Mouse (Mus musculus) left cerebral cortex, postnatal 14 days (tissue): ENCODE data around the gene Trip6. TPM values are rescaled to one million over a fixed set of nuclear protein-coding genes. Genes with fewer than 3 reads are reported as not detected.

Experiments used
- DNase-seq, 2 experiments: peaks; one replicate each; pipeline ENCODE4 v3.0.0; 2021 to 2022; ENCODE audit warnings: low spot score in 2 of 2, mixed read lengths in 1 of 2
- intact Hi-C: fragments of 180-260 bp; cut with DNase I; formaldehyde crosslinking; loops from one replicate; pipeline ENCODE4 v1.15.1; 2025
- total RNA-seq, 2 experiments: library from RNA; stranded (reverse); gene quantifications; 2 replicates each; pipeline ENCODE4 v1.2.3; 2021

The Trip6 gene
- total RNA-seq, 2 experiments from 2014 or later, result 3.5 to 3.9 TPM

DNA sequence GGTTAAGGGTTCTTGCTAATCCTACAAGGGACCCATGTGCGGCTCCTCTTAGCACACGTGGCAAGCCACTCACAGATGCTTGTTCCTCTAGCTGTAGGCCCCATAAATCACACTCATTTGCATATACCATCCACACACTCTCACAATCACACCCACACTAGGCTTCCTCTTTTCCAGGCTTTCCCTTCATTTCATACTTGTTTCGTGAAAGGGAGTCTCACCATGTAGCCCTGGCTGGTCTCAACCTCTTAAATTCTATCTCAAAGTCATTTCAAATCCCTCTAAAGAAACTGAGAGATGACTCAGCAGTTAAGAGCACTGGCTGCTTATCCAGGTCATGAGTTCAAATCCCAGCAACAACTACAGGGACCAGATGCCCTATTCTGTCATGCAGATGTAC lies 8.4 kb downstream of the Trip6 start:
- intact Hi-C loops, result no loop called here
- no peak for DNase-seq

DNA sequence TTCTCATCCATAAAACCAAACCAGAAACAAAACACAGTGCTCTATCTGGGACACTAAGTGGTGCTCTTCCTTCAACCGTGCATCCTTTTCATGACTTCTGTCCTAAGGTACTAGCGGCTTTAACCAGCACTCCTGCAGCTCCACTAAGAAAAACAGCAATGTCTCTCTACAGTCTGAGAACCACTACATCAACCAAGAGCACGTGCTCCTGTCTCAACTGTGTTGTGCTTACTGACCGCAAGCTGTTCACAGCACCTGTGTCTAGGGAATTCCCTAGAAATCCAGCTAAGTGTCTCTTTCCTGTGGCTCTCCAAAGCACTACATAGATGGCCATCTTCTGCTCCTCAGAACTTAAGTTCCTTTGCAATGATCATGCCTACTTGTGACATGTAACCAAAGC lies 9.4 kb downstream of the Trip6 start:
- DNase-seq, result no peak
- intact Hi-C loops, result no loop called here

DNA sequence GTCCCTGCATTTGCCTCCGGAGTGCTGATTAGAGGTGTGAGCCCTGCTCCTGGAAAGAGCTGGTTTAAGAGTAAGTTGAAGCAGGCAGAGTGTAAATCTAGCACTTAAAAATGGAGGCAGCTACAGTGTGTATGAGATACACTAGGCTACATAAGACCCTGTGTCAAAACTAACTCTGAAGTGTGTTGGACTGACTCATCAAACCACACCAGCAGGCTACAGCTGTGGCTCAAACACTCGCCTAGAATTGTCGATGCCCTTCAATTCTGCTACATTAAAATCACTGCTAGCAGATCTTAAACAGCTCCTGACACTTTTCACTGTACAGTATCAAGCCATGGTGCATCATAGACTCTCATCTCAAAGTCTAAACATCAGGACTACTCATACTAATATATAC lies 10.0 kb downstream of the Trip6 start:
- no peak for DNase-seq
- intact Hi-C loops, result no loop called here

DNA sequence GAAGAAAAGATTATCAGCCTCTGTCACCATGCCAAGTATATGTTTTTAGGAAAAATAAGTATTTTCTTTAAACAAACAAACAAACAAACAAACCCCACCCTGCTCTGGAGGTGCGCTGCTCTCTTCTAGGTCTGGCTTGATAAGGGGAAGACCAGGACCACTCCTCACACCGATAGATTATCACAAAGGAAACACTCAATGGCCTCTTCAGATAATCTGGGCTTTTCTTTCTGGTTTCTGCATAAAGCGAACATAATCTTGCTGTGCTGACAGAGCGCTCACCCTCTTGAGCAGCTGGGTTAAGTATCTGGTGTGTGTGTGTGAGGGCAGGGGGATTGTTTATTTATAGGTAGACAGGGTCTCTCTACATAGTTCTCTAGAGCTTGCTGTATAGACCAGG lies 10.6 kb downstream of the Trip6 start:
- DNase-seq, result no peak
- intact Hi-C loops, result no loop called here

DNA sequence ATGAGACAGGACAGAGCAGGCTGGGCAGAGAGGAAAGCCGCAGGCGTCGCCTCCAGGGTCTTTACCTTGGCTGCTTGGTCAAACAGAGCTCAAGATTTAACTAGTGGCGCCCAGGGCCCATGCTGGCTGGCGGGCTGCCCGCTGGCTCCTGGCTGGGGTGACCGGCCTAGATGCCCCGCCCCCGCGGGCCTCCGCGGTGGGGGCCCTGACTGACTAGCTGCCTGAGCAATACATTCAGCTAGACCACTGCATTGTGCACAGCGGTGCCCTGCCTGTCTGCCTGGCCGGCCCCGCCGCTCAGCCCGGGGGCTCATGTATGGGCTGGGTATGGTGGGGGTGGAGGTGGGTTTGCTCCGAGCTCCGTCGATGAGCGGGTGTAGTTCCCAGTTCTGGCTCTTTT lies 13.0 kb downstream of the Trip6 start:
- intact Hi-C loops, result no loop called here
- no peak for DNase-seq

DNA sequence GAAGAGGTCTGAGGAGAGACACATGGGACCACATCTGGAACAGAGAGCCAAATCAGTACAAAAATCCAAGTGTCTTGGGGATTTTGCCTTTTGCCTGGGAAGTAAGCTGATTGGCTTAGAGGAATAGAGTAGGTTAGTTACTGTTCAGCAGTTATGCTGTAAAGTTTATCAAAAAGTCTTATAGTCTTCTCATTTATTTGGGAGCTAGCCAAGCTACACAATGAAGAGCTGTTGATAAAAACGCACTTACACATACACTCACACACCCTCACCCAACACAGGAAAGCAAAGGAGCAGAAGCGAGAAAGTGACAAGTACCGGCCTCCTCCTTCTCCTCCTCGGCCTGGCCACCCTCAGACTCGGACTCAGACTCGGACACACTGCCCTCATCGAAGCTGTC lies 15.0 kb downstream of the Trip6 start:
- intact Hi-C loops, result no loop called here
- DNase-seq, result no peak

DNA sequence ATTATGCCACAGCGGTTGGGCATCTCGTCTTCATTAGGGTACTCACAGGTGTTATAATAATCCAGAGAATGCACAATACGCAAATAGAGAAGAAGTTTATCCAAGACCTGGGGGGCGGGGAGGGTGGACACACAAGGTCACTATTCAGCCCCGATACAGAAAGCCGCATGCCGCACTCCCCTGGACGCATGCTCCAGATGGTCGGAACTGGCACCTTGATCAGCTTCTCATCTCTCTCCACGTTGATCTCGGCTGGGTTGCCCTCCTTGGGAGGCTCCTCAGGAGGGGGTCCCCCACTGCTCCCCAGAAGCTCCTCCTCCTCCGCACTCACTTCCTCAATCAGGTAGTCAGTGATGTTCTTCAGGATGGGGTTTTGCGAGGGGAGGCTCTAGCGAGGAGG lies 17.1 kb downstream of the Trip6 start:
- DNase-seq, result no peak
- intact Hi-C loops, result no loop called here

DNA sequence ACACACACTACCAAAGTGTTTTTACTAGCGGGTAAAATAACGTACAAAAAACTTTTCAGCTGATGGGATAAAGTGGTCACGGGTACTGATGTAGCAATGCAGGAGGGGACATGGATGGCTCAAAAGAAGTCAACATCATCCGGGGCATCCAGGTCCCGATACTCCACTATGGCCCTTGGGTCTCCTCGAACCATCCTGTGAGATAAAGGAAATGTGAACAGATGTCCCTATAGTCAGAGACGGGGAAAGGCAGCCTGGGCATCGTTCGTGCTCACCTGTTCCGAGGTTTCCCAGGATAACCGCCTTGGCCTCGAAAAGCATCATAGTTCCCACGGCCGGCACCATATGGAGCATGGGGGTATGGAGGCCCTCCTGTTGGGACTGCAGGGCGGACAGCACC lies 18.5 kb downstream of the Trip6 start:
- DNase-seq, result no peak
- intact Hi-C loops, result loop anchor here (1.0 kb wide), 1 partner anchor 12 kb away; the partner anchor contains the start of gene Srrt

DNA sequence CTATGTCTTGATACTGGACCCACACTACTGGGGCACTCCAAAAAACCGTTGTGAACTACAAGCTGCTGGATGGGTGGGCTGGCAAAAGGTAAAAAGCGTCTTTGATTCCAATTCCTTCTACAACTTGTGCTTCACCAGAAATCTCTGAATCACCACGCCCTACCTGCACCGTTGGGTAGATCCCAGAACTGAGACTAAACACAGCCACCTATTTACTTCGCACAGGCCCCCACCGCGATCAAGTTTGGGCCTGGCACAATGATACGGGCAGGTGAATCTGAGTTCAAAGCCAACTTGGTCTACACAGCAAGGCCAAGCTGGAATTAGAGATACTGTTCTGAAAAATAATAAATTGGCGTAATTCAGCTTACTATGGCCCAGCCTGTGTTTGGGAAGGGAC lies 18.9 kb downstream of the Trip6 start:
- DNase-seq, result no peak
- intact Hi-C loops, result loop anchor here (1.0 kb wide), 1 partner anchor 12 kb away; the partner anchor contains the start of gene Srrt

DNA sequence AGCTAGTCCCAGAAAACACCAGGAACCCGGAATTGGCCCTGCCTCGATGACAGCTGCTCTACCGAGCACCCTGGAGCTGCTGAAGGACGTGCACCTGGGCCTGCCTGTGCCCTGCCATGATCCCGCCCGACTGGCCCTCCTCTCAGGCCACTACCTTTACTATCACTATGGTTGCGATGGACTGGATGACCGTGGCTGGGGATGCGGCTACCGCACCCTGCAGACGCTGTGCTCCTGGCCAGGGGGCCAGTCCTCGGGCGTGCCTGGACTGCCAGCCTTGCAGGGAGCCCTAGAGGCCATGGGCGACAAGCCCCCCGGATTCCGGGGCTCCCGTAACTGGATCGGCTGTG lies 19.5 kb downstream of the Trip6 start:
- intact Hi-C loops, result loop anchor here (1.0 kb wide), 1 partner anchor 13 kb away; the partner anchor contains the start of gene Srrt
- DNase-seq, result no peak

DNA sequence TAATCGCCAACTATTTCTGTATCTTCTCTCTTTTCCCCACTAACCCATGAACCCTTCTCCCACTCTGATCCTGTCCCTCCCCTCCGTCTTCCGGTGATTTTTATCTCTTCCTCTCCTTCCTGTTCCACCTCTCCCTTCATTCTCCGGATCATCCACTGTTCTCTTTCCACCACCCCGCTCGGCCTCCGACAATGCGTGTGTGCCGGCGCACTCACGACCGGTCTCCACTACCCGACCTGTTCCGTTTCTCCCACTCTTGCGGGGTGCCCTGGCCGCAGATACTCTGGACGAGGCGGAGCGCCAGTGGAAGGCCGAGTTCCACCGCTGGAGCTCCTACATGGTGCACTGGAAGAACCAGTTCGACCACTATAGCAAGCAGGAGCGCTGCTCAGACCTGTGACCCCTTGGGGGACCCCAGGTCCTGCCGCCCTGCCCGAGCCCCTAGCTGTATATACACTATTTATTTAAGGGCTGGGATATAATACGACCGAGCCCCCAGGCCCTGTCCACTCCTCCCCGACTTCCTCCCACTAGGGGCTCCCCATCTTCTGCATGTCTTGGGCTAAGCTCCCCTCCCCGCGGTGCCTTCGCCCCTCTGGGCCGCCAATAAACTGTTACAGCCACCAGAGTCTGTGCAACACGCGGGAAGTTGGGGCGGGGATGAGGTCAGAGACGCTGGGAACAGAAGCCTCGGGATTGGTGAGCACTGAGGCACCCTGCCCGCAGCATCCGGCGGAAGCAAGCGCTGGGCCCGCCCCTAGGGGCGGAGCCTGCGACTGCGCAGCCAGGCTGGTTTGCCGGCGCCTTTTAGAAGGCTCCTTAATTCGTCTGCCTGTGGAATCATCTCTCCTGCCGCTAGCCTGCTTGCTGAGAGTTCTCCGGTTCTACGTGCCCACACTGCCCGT lies 20.1 kb downstream of the Trip6 start, which contains the start of gene Ufsp1:
Gene Ufsp1, plus strand, starts transcription at position 791 of the 905 bp plus-strand sequence.
- intact Hi-C loops, result no loop called here
- DNase-seq, result peak; percentile 97 to 98

DNA sequence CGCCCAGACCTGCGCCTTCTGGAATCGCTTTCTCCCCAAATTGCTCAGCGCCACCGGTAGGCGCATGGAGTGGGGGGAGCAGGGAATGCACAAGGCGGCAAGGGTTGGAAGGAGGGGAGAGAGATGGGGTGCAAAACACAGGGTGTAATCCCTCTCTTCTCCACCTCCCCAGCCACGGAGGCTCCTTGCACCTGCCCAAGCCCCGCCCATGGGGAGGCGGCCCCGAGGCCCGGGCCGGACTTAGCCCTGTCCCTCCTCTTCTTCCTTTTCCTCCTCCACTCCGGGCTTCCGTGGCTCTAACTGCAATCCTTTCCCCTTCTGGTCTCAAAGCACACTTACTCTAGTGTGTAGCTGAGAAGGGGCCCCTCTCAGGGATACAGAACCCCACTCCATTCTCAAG lies 20.9 kb downstream of the Trip6 start:
- DNase-seq, result peak; percentile 62 to 71
- intact Hi-C loops, result no loop called here

DNA sequence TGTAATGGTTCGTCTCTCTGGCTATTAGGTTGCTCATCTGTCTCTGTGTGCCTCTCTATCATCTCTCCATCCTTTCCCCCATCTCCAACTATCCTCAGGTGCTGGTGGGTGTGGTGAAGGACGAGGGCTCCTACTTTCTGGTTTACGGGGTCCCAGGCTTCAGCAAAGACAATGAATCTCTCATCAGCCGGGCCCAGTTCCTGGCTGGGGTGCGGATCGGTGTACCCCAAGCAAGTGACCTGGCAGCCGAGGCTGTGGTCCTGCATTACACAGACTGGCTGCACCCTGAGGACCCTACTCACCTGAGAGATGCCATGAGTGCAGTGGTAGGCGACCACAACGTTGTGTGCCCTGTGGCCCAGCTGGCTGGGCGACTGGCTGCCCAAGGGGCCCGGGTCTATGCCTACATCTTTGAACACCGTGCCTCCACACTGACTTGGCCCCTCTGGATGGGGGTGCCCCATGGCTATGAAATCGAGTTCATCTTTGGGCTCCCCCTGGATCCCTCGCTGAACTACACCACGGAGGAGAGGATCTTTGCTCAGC lies 22.8 kb downstream of the Trip6 start:
- DNase-seq, result no peak
- intact Hi-C loops, result no loop called here

DNA sequence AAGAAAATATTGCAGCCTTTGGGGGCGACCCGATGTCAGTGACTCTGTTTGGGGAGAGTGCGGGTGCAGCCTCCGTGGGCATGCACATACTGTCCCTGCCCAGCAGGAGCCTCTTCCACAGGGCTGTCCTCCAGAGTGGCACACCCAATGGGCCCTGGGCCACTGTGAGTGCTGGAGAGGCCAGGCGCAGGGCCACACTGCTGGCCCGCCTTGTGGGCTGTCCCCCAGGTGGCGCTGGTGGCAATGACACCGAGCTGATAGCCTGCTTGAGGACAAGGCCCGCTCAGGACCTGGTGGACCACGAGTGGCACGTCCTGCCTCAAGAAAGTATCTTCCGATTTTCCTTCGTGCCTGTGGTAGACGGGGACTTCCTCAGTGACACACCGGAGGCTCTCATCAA lies 23.5 kb downstream of the Trip6 start:
- no peak for DNase-seq
- intact Hi-C loops, result no loop called here

DNA sequence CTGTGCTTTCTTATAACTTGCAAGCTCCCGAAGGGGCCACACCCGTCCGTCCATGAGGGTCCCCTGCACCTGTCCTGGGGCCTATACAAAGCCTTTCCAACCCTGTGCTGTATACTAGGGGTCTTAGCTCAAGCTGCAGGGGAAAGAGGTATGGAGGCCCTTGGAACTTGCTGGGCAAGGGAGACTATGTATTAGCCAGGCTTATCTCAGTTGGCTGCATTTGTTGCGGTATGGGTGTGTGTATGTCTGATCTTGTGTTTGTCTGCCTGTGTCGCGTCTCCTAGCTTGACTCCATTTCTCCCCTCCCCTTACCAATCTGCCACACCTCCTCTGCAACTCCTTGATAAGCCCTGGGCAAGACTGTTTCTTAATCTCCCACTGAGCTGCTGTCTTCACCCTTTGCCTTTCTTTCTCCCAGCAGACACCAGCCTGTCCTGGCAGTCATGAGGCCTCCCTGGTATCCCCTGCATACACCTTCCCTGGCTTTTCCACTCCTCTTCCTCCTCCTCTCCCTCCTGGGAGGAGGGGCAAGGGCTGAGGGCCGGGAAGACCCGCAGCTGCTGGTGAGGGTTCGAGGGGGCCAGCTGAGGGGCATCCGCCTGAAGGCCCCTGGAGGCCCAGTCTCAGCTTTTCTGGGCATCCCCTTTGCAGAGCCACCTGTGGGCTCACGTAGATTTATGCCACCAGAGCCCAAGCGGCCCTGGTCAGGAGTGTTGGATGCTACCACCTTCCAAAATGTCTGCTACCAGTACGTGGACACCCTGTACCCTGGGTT lies 24.4 kb downstream of the Trip6 start:
- intact Hi-C loops, result loop anchor here (5.0 kb wide), 1 partner anchor 257 kb away; no protein-coding TSS in a partner anchor
- DNase-seq, result no peak

DNA sequence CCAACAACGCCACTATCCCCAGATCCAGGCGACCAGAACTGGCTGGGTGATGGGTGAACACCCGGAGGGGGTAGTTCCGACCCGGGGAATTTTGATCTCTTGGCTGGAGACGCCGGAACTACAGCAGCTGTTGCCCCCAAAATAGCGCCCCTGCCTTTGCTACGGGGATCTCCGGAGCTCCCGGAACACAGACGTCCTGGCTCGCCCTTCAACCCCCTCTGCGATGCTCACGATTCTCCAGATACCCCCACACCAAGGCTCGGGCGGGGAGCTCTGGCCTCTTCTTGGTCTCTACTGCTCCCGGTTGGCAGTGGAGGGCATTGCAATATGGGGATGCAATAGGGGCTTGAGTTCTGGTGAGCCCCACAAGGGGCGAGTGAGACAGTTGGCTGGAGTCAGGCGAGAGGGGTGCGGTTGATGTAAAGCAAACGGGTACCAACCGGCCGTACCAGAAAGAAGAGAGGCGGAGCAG lies 25.2 kb downstream of the Trip6 start:
- intact Hi-C loops, result loop anchor here (5.0 kb wide), 1 partner anchor 257 kb away; no protein-coding TSS in a partner anchor
- peak; percentile 63 to 79 for DNase-seq

DNA sequence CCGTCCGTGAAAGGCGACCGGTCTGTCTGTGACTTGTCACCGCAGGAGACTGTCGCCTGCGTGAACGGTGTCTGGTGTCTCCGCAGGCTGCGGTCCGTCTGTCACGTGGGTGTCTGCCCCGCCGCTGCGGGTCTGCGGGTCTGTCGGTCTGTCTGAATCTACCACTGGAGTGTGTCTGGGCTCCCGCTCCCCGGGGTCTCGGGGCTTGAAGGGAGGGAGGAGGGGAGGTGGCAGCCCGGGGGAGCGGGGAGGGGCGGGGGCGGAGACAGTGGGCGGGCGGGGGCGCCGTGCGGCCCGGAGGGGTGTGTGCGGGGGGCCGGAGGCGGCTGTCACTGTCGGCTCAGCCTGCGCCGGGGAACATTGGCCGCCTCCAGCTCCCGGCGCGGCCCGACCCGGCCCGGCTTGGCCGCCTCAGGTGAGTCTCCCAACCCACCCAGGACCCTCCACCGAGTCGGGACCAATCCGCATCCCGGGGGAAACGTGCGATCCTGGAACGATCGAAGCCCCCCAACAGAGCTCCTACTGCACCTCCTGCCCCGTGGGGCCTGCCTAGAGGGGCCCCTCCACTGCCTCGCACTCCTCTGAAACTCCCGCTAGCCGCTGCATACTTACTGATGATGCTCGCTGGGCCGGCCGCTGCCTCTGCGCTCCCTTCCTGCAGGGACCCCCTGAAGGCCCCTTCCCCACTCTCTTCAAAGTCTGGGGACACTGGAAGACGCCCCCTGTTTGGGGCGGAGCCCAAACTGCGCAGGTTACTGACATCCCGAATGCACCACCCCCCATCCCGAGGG lies 26.1 kb downstream of the Trip6 start:
- intact Hi-C loops, result loop anchor here (5.0 kb wide), 1 partner anchor 256 kb away; no protein-coding TSS in a partner anchor
- peak; percentile 59 to 70 for DNase-seq

DNA sequence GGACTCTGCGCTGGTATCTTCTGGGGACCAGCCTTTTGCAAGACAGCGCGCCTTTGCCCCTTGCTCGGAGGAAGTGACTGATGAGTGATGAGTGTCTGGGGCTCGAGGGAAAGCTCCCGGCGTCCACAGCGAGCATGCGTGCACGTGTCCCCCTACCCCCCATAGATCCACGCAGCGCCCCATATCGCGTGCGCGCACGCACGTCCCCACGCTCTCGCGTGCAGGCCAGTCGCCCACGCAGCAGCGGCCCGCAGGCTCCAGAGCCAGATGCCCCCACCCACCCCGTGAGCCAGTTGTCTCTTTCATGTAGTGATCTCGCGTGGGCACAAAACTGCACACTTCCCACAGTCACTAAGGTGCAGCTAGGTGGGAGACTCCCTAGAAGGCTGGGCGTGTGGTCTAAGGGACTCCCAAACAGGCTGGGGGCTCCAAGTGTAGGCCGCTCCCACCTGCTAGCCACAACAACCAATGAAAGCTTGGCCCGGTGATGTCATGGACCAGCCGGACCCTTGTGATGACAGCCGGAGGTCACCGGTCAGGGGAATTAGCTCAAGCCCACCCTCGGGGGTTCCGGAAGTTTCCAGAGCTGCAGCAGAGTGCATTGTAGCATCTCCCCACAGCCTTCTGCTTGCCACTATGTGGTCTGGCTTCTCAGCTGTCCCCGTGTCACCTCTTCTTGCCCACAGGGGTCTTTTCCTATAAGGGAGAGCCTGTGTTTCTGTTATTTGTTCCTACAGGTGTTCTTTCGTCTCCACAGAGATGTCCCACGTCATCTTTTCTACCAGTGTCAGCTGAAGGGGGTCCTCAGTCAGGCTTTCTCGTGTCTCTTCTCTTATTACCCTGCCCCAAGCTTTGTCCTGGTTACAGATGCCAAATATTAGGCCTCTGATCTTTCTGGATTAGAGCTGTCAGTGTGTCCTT lies 26.9 kb downstream of the Trip6 start, which contains the start of gene Ache:
Gene Ache, plus strand, starts transcription at position 488 of the 921 bp plus-strand sequence.
- intact Hi-C loops, result loop anchor here (5.0 kb wide), 1 partner anchor 255 kb away; no protein-coding TSS in a partner anchor
- peak; percentile 77 to 91 for DNase-seq
